Mouse (Mus musculus) heart, postnatal 0 days (tissue): ENCODE measurements around the gene Fcamr.

Source experiments
- CTCF ChIP-seq: IDR thresholded peaks from 2 replicates; pipeline ENCODE4 v1.5.1; 2016; ENCODE audit warnings: antibody characterized with exemption, control low read depth, low read depth
- EP300 ChIP-seq: IDR thresholded peaks from 2 replicates; pipeline ENCODE4 v1.6.1; 2016; ENCODE audit warnings: antibody characterized with exemption, low read depth

GRCm38 (mm10) chr1:130835161-130835936 is 34.6 kb downstream of the Fcamr start:
- TF ChIP-seq CTCF (no peak), EP300 (no peak)
